Mouse (Mus musculus): Measurements from ENCODE around the gene Slc25a10. TPM values are rescaled to one million over a fixed set of nuclear protein-coding genes. Genes with fewer than 3 reads are reported as not detected.

The Slc25a10 gene
- total RNA-seq, 2 experiments from 2014 or later, result 105 to 115 TPM

- peak in 1 of 2 experiments; percentile 18 for DNase-seq
These were observed 47.8 kb downstream of the Slc25a10 start for GRCm38 (mm10) chr11:120539285-120540014.

- peak in 1 of 2 experiments; percentile 49 for DNase-seq
These were observed 50.3 kb downstream of the Slc25a10 start for GRCm38 (mm10) chr11:120541907-120542306.

- DNase-seq, result peak in 1 of 2 experiments; percentile 33
These were observed 50.7 kb downstream of the Slc25a10 start for GRCm38 (mm10) chr11:120542376-120542775.

- no peak for DNase-seq
These were observed 54.3 kb downstream of the Slc25a10 start for GRCm38 (mm10) chr11:120545964-120546363.

GRCm38 (mm10) chr11:120547469-120547868 lies 55.8 kb downstream of the Slc25a10 start:
- no peak for DNase-seq

GRCm38 (mm10) chr11:120548214-120548613 lies 56.6 kb downstream of the Slc25a10 start:
- DNase-seq, result no peak

GRCm38 (mm10) chr11:120548786-120549167 lies 57.1 kb downstream of the Slc25a10 start:
- no peak for DNase-seq

Other genes with a start within 250 kb of the Slc25a10 start
- gene Actg1, start 143.3 kb upstream of the Slc25a10 start, total RNA-seq (2021), result 1,000 to 10,000 TPM; 1,356 to 1,461 TPM
- gene Fscn2, start 130.3 kb upstream of the Slc25a10 start, total RNA-seq (2021), result under 1 TPM in 1 of 2 experiments, not detected in 1; 0.59 TPM
- gene Faap100, start 113.1 kb upstream of the Slc25a10 start, total RNA-seq (2021), result 10 to 100 TPM; 21.3 to 32.1 TPM
- 100 to 1,000 TPM in 1 of 2 experiments, 10 to 100 TPM in 1; 86.2 to 101 TPM for gene Nploc4, start 54.1 kb upstream of the Slc25a10 start, total RNA-seq (2021)
- 1 to 10 TPM in 1 of 2 experiments, not detected in 1; 2.6 TPM for gene Tspan10, start 49.2 kb upstream of the Slc25a10 start, total RNA-seq (2021)
- gene Pde6g, start 38.3 kb upstream of the Slc25a10 start, total RNA-seq (2021), result under 1 TPM; 0.53 to 0.66 TPM
- 10 to 100 TPM; 28.0 to 41.4 TPM for gene Oxld1, start 33.8 kb upstream of the Slc25a10 start, total RNA-seq (2021)
- gene Ccdc137, start 33.7 kb upstream of the Slc25a10 start, total RNA-seq (2021), result 10 to 100 TPM; 24.7 to 33.3 TPM
- 10 to 100 TPM; 18.4 to 22.3 TPM for gene Arl16, start 24.2 kb upstream of the Slc25a10 start, total RNA-seq (2021)
- gene Mrpl12, start 7.2 kb upstream of the Slc25a10 start, total RNA-seq (2021), result 100 to 1,000 TPM; 110 to 111 TPM
- gene Gcgr, start 38.9 kb downstream of the Slc25a10 start, total RNA-seq (2021), result 1 to 10 TPM in 1 of 2 experiments, under 1 TPM in 1; 0.86 to 1.9 TPM
- gene Mcrip1, start 57.9 kb downstream of the Slc25a10 start, total RNA-seq (2021), result 10 to 100 TPM; 58.0 to 73.4 TPM
- gene Ppp1r27, start 59.3 kb downstream of the Slc25a10 start, total RNA-seq (2021), result 1 to 10 TPM in 1 of 2 experiments, under 1 TPM in 1; 0.56 to 1.3 TPM
- 100 to 1,000 TPM; 490 to 574 TPM for gene P4hb, start 81.4 kb downstream of the Slc25a10 start, total RNA-seq (2021)
- 100 to 1,000 TPM; 348 to 361 TPM for gene Arhgdia, start 89.8 kb downstream of the Slc25a10 start, total RNA-seq (2021)
- gene Alyref, start 106.5 kb downstream of the Slc25a10 start, total RNA-seq (2021), result 10 to 100 TPM; 97.0 to 99.2 TPM
- 100 to 1,000 TPM in 1 of 2 experiments, 10 to 100 TPM in 1; 86.0 to 102 TPM for gene Anapc11, start 106.6 kb downstream of the Slc25a10 start, total RNA-seq (2021)
- gene Npb, start 116.6 kb downstream of the Slc25a10 start, total RNA-seq (2021), result 1 to 10 TPM in 1 of 2 experiments, not detected in 1; 1.6 TPM
- gene Pcyt2, start 126.1 kb downstream of the Slc25a10 start, total RNA-seq (2021), result 100 to 1,000 TPM; 212 to 312 TPM
- 10 to 100 TPM; 49.6 to 67.0 TPM for gene Sirt7, start 133.4 kb downstream of the Slc25a10 start, total RNA-seq (2021)
- gene Mafg, start 141.8 kb downstream of the Slc25a10 start, total RNA-seq (2021), result 10 to 100 TPM; 50.4 to 78.6 TPM
- gene Pycr1, start 151.9 kb downstream of the Slc25a10 start, total RNA-seq (2021), result 1 to 10 TPM; 1.1 to 1.5 TPM
- not detected for gene Myadml2, start 156.3 kb downstream of the Slc25a10 start, total RNA-seq (2021)
- gene Notum, start 169.3 kb downstream of the Slc25a10 start, total RNA-seq (2021), result 1 to 10 TPM; 8.5 to 9.8 TPM
- 10 to 100 TPM; 71.1 to 95.1 TPM for gene Aspscr1, start 181.1 kb downstream of the Slc25a10 start, total RNA-seq (2021)
- 10 to 100 TPM; 52.1 to 60.4 TPM for gene Cenpx, start 221.9 kb downstream of the Slc25a10 start, total RNA-seq (2021)
- 10 to 100 TPM; 24.3 to 27.7 TPM for gene Lrrc45, start 222.1 kb downstream of the Slc25a10 start, total RNA-seq (2021)
- gene Rac3, start 229.6 kb downstream of the Slc25a10 start, total RNA-seq (2021), result 10 to 100 TPM in 1 of 2 experiments, 1 to 10 TPM in 1; 8.2 to 17.0 TPM
- gene Dcxr, start 235.4 kb downstream of the Slc25a10 start, total RNA-seq (2021), result 10 to 100 TPM; 31.8 to 77.7 TPM
- 1 to 10 TPM; 5.0 to 7.8 TPM for gene Cbr2, start 240.3 kb downstream of the Slc25a10 start, total RNA-seq (2021)

Measured in adrenal gland, postnatal 36 days (tissue).